Mouse (Mus musculus) mammary gland, adult 2 months (tissue): ENCODE results near the gene Epha4. TPM values are rescaled to one million over a fixed set of nuclear protein-coding genes. Genes with fewer than 3 reads are reported as not detected.

Experiments
- polyA plus RNA-seq: library from polyadenylated mRNA; depleted of rRNA; stranded (reverse); fragments of >200 nt; gene quantifications from 2 replicates; pipeline ENCODE4 v1.2.3, GENCODE M21; 2012; ENCODE audit warnings: low replicate concordance; rRNA removed

The Epha4 gene
- 2.4 and 3.7 TPM in 2 replicates for polyA plus RNA-seq

GRCm38 (mm10) chr1:77514963-77515650 lies at the start of gene Epha4:
TSS of gene Epha4 (minus strand) at chr1:77515088.

